Mouse (Mus musculus): ENCODE results near the gene Elf3. TPM values are rescaled to one million over a fixed set of nuclear protein-coding genes. Genes with fewer than 3 reads are reported as not detected.

Gene Elf3
- total RNA-seq, 1 experiment, result 13.4 TPM

GRCm38 (mm10) chr1:135204196-135205126 is 53.9 kb downstream of the Elf3 start:
- H3K36me3 ChIP-seq (ENCODE audit: control insufficient read depth, insufficient read depth, low read length, poor library complexity, severe bottlenecking), result no peaks in the 10 kb centered on the region
- peaks cover 8 to 35% of the 10 kb centered on the region in 2 experiments for H3K4me1 ChIP-seq (ENCODE audit: control insufficient read depth in 2 of 2, insufficient read depth in 2 of 2, low read length in 2 of 2, poor library complexity in 1 of 2)
- in situ Hi-C loops (cut with MboI; ENCODE audit: low sequenced_read_pairs in 2 of 2, unreplicated experiment in 2 of 2), result no loop called here
- no peak for DNase-seq (ENCODE audit: low read depth, low spot score)
- H3K9me3 ChIP-seq (ENCODE audit: control insufficient read depth, insufficient read depth, low read depth, low read length), result no peaks in the 10 kb centered on the region
- no peak overlapping the region for H3K4me3 ChIP-seq (ENCODE audit: insufficient read depth in 1 of 2, low read depth in 1 of 2, low read length in 2 of 2, poor library complexity in 1 of 2, severe bottlenecking in 1 of 2)
- no peak overlapping the region for H3K9ac ChIP-seq (ENCODE audit: insufficient read depth, low read depth, low read length, poor library complexity, severe bottlenecking)
- H3K27ac ChIP-seq (ENCODE audit: insufficient read depth, low read depth, low read length, poor library complexity, severe bottlenecking), result no peak overlapping the region
- TF ChIP-seq MAFK (IDR thresholded peaks at IDR 0.05; ENCODE audit: insufficient read depth, low read depth, low read length) (no peak), HCFC1 (IDR thresholded peaks at IDR 0.05; ENCODE audit: borderline replicate concordance, insufficient read depth, low read length) (no peak), CHD2 (IDR thresholded peaks at IDR 0.05; ENCODE audit: low read depth, low read length) (no peak), ZNF384 (IDR thresholded peaks at IDR 0.05; ENCODE audit: low read depth, low read length) (no peak), ZC3H11A (IDR thresholded peaks at IDR 0.05; ENCODE audit: borderline replicate concordance, low read depth, low read length) (no peak)

Other genes with a start within 250 kb of the Elf3 start
- gene Lgr6, start 153.3 kb downstream of the Elf3 start, total RNA-seq (2012; rRNA removed), result 1.7 TPM in 2 replicates
- gene Ptpn7, start 125.9 kb downstream of the Elf3 start, total RNA-seq (2012; rRNA removed), result 1.1 and 2.3 TPM in 2 replicates
- 17.5 and 19.3 TPM in 2 replicates for gene Arl8a, start 111.7 kb downstream of the Elf3 start, total RNA-seq (2012; rRNA removed)
- 0.26 TPM in 1 of 2 replicates, not detected in the other for gene Gpr37l1, start 90.9 kb downstream of the Elf3 start, total RNA-seq (2012; rRNA removed)
- gene Rnpep, start 25.5 kb upstream of the Elf3 start, total RNA-seq (2012; rRNA removed), result 19.1 and 21.8 TPM in 2 replicates
- gene Timm17a, start 55.2 kb upstream of the Elf3 start, total RNA-seq (2012; rRNA removed), result 139 and 187 TPM in 2 replicates
- gene Lmod1, start 66.2 kb upstream of the Elf3 start, total RNA-seq (2012; rRNA removed), result 1.6 and 2.6 TPM in 2 replicates
- 9.5 and 15.7 TPM in 2 replicates for gene Shisa4, start 116.7 kb upstream of the Elf3 start, total RNA-seq (2012; rRNA removed)
- 71.1 and 86.8 TPM in 2 replicates for gene Ipo9, start 171.9 kb upstream of the Elf3 start, total RNA-seq (2012; rRNA removed)

Measured in ES-E14 (cell line).